Mouse (Mus musculus) cerebellum, adult 8-10 months (tissue): ENCODE data around the gene Enkd1.

ENCODE experiments used
- DNase-seq: peaks from one replicate; pipeline ENCODE4 v3.0.0; 2022

The Enkd1 gene

GRCm38 (mm10) chr8:105700966-105701824, 6.8 kb downstream of the Enkd1 start, which contains the start of the genes Acd and Pard6a:
Gene Acd, minus strand, starts transcription at chr8:105701102.
Gene Pard6a, plus strand, starts transcription at chr8:105701148.
- DNase-seq = peak; percentile 96

- DNase-seq = no peak
Observed at GRCm38 (mm10) chr8:105700566-105700965, 7.4 kb downstream of the Enkd1 start.

GRCm38 (mm10) chr8:105699488-105700215, 8.4 kb downstream of the Enkd1 start:
- no peak for DNase-seq

- DNase-seq = no peak
Observed at GRCm38 (mm10) chr8:105698734-105699133, 9.3 kb downstream of the Enkd1 start.

- no peak for DNase-seq
Observed at GRCm38 (mm10) chr8:105697196-105697780, 10.7 kb downstream of the Enkd1 start.

GRCm38 (mm10) chr8:105695080-105695780, 12.8 kb downstream of the Enkd1 start:
- DNase-seq = peak; percentile 42

GRCm38 (mm10) chr8:105694051-105694799, 13.8 kb downstream of the Enkd1 start:
- DNase-seq = peak; percentile 72

- DNase-seq = peak; percentile 80
Observed at GRCm38 (mm10) chr8:105693648-105694047, 14.4 kb downstream of the Enkd1 start.

GRCm38 (mm10) chr8:105692449-105693182, 15.4 kb downstream of the Enkd1 start:
- no peak for DNase-seq

GRCm38 (mm10) chr8:105690978-105691377, 17.0 kb downstream of the Enkd1 start:
- no peak for DNase-seq

- no peak for DNase-seq
Observed at GRCm38 (mm10) chr8:105689983-105690360, 18.0 kb downstream of the Enkd1 start.

GRCm38 (mm10) chr8:105689256-105689982, 18.6 kb downstream of the Enkd1 start:
- no peak for DNase-seq

GRCm38 (mm10) chr8:105688242-105688752, 19.7 kb downstream of the Enkd1 start:
- DNase-seq = no peak

GRCm38 (mm10) chr8:105687512-105687911, 20.5 kb downstream of the Enkd1 start:
- no peak for DNase-seq

GRCm38 (mm10) chr8:105686551-105686950, 21.5 kb downstream of the Enkd1 start:
- DNase-seq = no peak

- DNase-seq = peak; percentile 40
Observed at GRCm38 (mm10) chr8:105685796-105686308, 22.2 kb downstream of the Enkd1 start, which contains the start of gene Carmil2. Gene Carmil2, plus strand, starts transcription at chr8:105686274.

- no peak for DNase-seq
Observed at GRCm38 (mm10) chr8:105685325-105685724, 22.7 kb downstream of the Enkd1 start.

GRCm38 (mm10) chr8:105677891-105678290, 30.1 kb downstream of the Enkd1 start:
- DNase-seq = no peak

- DNase-seq = no peak
Observed at GRCm38 (mm10) chr8:105661167-105661566, 46.8 kb downstream of the Enkd1 start.

GRCm38 (mm10) chr8:105657641-105658040, 50.4 kb downstream of the Enkd1 start:
- DNase-seq = no peak
